Comparison of ENCODE assay signal across 17 mouse cellular contexts in the genomic region with DNA sequence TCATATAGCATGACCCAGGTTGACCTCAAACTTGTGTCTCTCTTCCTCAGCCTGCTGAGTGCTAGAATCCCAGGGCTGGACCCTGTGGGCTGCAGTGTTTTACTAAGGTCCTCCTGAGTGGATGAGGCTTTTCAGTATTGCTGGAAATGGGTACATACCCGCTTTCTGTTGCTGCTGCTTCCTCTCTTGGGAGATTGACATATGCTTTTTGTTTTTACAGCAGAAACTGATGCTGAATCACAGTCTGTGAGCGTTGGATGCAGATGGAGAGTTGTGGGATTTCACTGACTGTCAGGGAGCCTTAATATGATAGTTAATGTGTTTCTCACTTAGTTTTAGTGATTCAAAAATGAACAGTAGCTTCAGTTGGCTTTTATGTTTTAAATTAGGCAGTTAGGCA. TPM values are rescaled to one million over a fixed set of nuclear protein-coding genes. Genes with fewer than 3 reads are reported as not detected.
A peak's percentile ranks its signal among the peaks of the same experiment; 100 is the strongest.
DNase-seq lines count a peak whose midpoint lies in the region; TF ChIP-seq lines count a peak whose summit lies in the region.
"Had no signal": no experiment of that assay in that cellular context is flagged by ENCODE, and none has a peak within 500 bp of the region (broad histone marks: within the 10 kb centered on the region; RNA-seq: fewer than 3 reads in every experiment).

No protein-coding gene starts in this region.

- H3K27me3 ChIP-seq in heart, adult 2 months (ENCODE audit: control insufficient read depth, insufficient read depth, low read length): no peaks in the 10 kb centered on the region
- no peaks in the 10 kb centered on the region for H3K27me3 ChIP-seq in spleen, adult 2 months (ENCODE audit: control insufficient read depth, insufficient read depth, low read length)
- H3K27me3 ChIP-seq: forebrain, embryonic 12.5 days; hindbrain, embryonic 15.5 days; liver, embryonic 15.5 days had no signal

- intact Hi-C loops in heart, adult 2 months (cut with DNase I): no loop called here
- intact Hi-C loops in heart, postnatal 14 days (cut with DNase I): no loop called here

- TF ChIP-seq POLR2A in heart, adult 2 months (IDR thresholded peaks at IDR 0.05; ENCODE audit: insufficient read depth, low read depth, low read length): no peak
- TF ChIP-seq POLR2A in spleen, adult 2 months (IDR thresholded peaks at IDR 0.05; ENCODE audit: low read depth, low read length): no peak

- peak overlapping the region; percentile 75 for H3K27ac ChIP-seq in heart, adult 2 months
- peak overlapping the region; percentile 73 for H3K27ac ChIP-seq in spleen, adult 2 months (ENCODE audit: insufficient read depth, low read length)
- H3K27ac ChIP-seq: forebrain, embryonic 12.5 days; hindbrain, embryonic 15.5 days; liver, embryonic 15.5 days had no signal

- no peak for TF ChIP-seq CTCF in heart, adult 2 months (IDR thresholded peaks at IDR 0.05)
- no peak for TF ChIP-seq CTCF in spleen, adult 2 months (IDR thresholded peaks at IDR 0.05; ENCODE audit: extremely low read depth, insufficient read depth, insufficient read length, insufficient replicate concordance)

- H3K4me3 ChIP-seq in heart, adult 2 months: no peak overlapping the region
- H3K4me3 ChIP-seq in spleen, adult 2 months (ENCODE audit: extremely low read depth, insufficient read depth, insufficient read length): no peak overlapping the region
- H3K4me3 ChIP-seq: forebrain, embryonic 12.5 days; hindbrain, embryonic 15.5 days; liver, embryonic 15.5 days had no signal

- H3K36me3 ChIP-seq in heart, adult 2 months (ENCODE audit: control insufficient read depth, insufficient read depth, low read length): peaks cover 42% of the 10 kb centered on the region
- peaks cover 4% of the 10 kb centered on the region for H3K36me3 ChIP-seq in spleen, adult 2 months (ENCODE audit: control insufficient read depth, insufficient read depth, low read length)
- H3K36me3 ChIP-seq: hindbrain, embryonic 15.5 days had no signal

- peaks cover 12% of the 10 kb centered on the region for H3K79me2 ChIP-seq in heart, adult 2 months (replicated peaks; ENCODE audit: control insufficient read depth, insufficient read depth, low read length)

- no peak for TF ChIP-seq EP300 in heart, adult 2 months (IDR thresholded peaks at IDR 0.05; ENCODE audit: insufficient read depth, low read depth, low read length)

- H3K4me1 ChIP-seq in heart, adult 2 months (ENCODE audit: control insufficient read depth, insufficient read depth, low read length): peaks cover 17% of the 10 kb centered on the region
- H3K4me1 ChIP-seq in spleen, adult 2 months (ENCODE audit: control insufficient read depth, insufficient read depth, insufficient read length): peaks cover 11% of the 10 kb centered on the region

- DNase-seq in heart, adult 2 months: no peak
- DNase-seq in heart, postnatal 14 days: no peak
- DNase-seq in spleen, adult 2 months (ENCODE audit: low read depth in 1 of 2, low spot score in 2 of 2): no peak
- no peak for DNase-seq in spleen, postnatal 14 days (ENCODE audit: low spot score in 2 of 2)
- DNase-seq in layer of hippocampus, adult 18-20 months (ENCODE audit: low spot score in 2 of 2): peak; percentile 37 to 79
- no peak for DNase-seq in ovary, postnatal 14 days (ENCODE audit: low spot score)
- no peak for DNase-seq in adrenal gland, adult 18-20 months (ENCODE audit: low spot score in 2 of 2)
- no peak for DNase-seq in natural killer cell, adult 2 months (ENCODE audit: low spot score in 2 of 2)
- DNase-seq: cerebellum, adult 8-10 months; gastrocnemius, postnatal 36 days; kidney, postnatal 14 days; thymus, adult 18-20 months had no signal

- H3K9ac ChIP-seq in heart, adult 2 months (ENCODE audit: low read depth, low read length): peak overlapping the region; percentile 36; the same call in 1 of the 2 replicates
- H3K9ac ChIP-seq: forebrain, embryonic 12.5 days; hindbrain, embryonic 15.5 days; liver, embryonic 15.5 days had no signal

- WGBS in heart, adult 2 months: 36% methylated on average over 2 of the region's 2 CpGs
- WGBS in spleen, adult 2 months: 30% methylated on average over 2 of the region's 2 CpGs

RNA-seq across cellular contexts. Expression of gene Snd1, which starts 11.5 kb away (rescaled TPM):
- 10 to 100 TPM; 62.4 to 74.1 TPM for total RNA-seq in heart, adult 2 months (2021)
- 39.9 and 44.9 TPM in 2 replicates for polyA plus RNA-seq in heart, adult 2 months (2012; rRNA removed)
- 10 to 100 TPM; 78.9 to 82.1 TPM for total RNA-seq in heart, postnatal 14 days (2021)
- 55.0 and 69.3 TPM in 2 replicates for polyA plus RNA-seq in spleen, adult 2 months (2012; rRNA removed)
- 100 to 1,000 TPM; 115 to 117 TPM for total RNA-seq in layer of hippocampus, adult 18-20 months (2021)
- 100 to 1,000 TPM; 112 to 139 TPM for total RNA-seq in adrenal gland, adult 18-20 months (2021)

RNA-seq across cellular contexts. Expression of gene Pax4, which starts 37.3 kb away (rescaled TPM):
- not detected for total RNA-seq in heart, adult 2 months (2021)
- not detected in 2 replicates for polyA plus RNA-seq in heart, adult 2 months (2012; rRNA removed)
- total RNA-seq in heart, postnatal 14 days (2021): not detected
- polyA plus RNA-seq in spleen, adult 2 months (2012; rRNA removed): not detected in 2 replicates
- total RNA-seq in layer of hippocampus, adult 18-20 months (2021): not detected
- not detected for total RNA-seq in adrenal gland, adult 18-20 months (2021)
- total RNA-seq: adrenal gland, postnatal 4 days; gastrocnemius, postnatal 36 days; left cerebral cortex, postnatal 25 days had no signal
- polyA plus RNA-seq: forebrain, embryonic 12.5 days; hindbrain, embryonic 15.5 days; liver, embryonic 15.5 days had no signal

RNA-seq across cellular contexts. Expression of gene Gcc1, which starts 58.3 kb away (rescaled TPM):
- total RNA-seq in heart, adult 2 months (2021): 1 to 10 TPM; 8.4 to 9.8 TPM
- 3.2 and 3.6 TPM in 2 replicates for polyA plus RNA-seq in heart, adult 2 months (2012; rRNA removed)
- total RNA-seq in heart, postnatal 14 days (2021): 1 to 10 TPM; 8.1 to 9.0 TPM
- polyA plus RNA-seq in spleen, adult 2 months (2012; rRNA removed): 5.1 and 5.4 TPM in 2 replicates
- total RNA-seq in layer of hippocampus, adult 18-20 months (2021): 10 to 100 TPM; 18.3 to 20.8 TPM
- 10 to 100 TPM; 15.2 to 18.1 TPM for total RNA-seq in adrenal gland, adult 18-20 months (2021)

RNA-seq across cellular contexts. Expression of gene Fscn3, which starts 58.9 kb away (rescaled TPM):
- total RNA-seq in heart, adult 2 months (2021): not detected
- 0.20 TPM in 1 of 2 replicates, not detected in the other for polyA plus RNA-seq in heart, adult 2 months (2012; rRNA removed)
- under 1 TPM in 1 of 2 experiments, not detected in 1; 0.14 TPM for total RNA-seq in heart, postnatal 14 days (2021)
- polyA plus RNA-seq in spleen, adult 2 months (2012; rRNA removed): not detected in 2 replicates
- not detected for total RNA-seq in layer of hippocampus, adult 18-20 months (2021)
- total RNA-seq in adrenal gland, adult 18-20 months (2021): not detected
- total RNA-seq: adrenal gland, postnatal 4 days; gastrocnemius, postnatal 36 days; left cerebral cortex, postnatal 25 days had no signal
- polyA plus RNA-seq: forebrain, embryonic 12.5 days; hindbrain, embryonic 15.5 days had no signal

Comparison
In these comparisons a context has a peak if more than half of its experiments do, and no peak if none do; other contexts are left out.
1. DNase-seq: peak in layer of hippocampus, adult 18-20 months (2 of 2); none in heart, adult 2 months (0 of 2), heart, postnatal 14 days (0 of 2), spleen, adult 2 months (0 of 2), spleen, postnatal 14 days (0 of 2), ovary, postnatal 14 days (single experiment), adrenal gland, adult 18-20 months (0 of 2) and natural killer cell, adult 2 months (0 of 2).